Mouse (Mus musculus): ENCODE data around the gene Tusc2.

Gene Tusc2

GRCm38 (mm10) chr9:107587833-107588639 lies 25.0 kb downstream of the Tusc2 start:
- peak; percentile 71 for DNase-seq (ENCODE audit: low spot score)

- DNase-seq (ENCODE audit: low spot score), result no peak
These were observed 27.2 kb downstream of the Tusc2 start for GRCm38 (mm10) chr9:107590058-107590772.

DNA sequence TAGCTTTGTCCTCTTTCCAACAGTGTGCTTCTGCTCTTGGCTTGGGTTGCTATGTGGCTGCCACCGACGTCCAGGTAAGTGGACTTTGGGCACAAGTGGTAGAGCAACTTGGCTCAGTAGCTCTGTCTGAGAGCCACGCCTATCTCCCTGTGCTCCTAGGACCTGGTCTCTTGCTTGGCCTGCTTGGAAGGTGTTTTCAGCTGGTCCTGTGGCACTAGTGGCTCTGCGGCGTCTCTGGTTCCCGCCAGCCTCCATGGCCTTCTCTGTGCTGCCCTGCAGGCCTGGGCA lies 27.7 kb downstream of the Tusc2 start:
- no peak for DNase-seq (ENCODE audit: low spot score)

DNA sequence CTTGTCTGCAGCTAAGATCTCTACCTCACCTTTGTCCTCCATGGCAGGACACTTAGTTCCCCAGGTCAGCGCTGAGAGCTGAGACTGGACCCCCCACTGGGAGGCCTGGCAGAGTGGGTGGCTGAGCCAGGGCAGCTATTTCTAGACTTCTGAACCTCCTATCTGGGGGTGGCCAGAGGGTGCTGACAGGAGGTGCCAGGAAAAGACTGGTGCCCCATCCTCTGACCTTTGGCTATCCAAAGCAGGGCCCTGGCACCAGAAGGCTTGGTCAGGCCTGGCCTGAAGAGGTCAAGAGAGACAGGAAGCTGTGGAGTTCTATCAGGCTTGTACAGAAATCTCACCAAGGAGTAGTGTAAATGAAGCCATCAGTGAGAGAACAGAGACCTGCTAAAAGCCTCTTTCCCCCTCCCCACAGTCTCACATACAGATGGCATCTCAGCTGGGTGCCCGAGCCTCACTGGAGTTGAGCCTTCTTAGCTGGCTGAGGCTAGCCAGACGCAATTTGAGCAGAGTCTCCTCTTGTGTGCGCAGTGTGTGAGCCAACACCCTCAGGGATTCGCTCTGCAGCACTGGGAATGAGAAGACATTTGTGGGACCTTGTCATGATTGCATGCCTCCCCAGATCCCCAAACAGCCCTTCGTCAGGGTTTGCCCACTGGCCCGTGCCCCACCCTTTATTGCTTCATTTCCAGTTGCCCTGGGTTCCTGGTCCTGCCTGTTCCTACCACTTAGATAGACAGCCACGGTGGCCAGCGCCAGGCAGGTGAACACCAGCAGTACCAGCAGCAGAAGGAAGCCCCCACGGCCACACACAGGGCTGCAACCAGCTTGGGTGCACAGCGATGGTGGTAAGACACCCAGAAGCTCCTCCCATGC lies 30.3 kb downstream of the Tusc2 start:
- DNase-seq (ENCODE audit: low spot score), result no peak

DNA sequence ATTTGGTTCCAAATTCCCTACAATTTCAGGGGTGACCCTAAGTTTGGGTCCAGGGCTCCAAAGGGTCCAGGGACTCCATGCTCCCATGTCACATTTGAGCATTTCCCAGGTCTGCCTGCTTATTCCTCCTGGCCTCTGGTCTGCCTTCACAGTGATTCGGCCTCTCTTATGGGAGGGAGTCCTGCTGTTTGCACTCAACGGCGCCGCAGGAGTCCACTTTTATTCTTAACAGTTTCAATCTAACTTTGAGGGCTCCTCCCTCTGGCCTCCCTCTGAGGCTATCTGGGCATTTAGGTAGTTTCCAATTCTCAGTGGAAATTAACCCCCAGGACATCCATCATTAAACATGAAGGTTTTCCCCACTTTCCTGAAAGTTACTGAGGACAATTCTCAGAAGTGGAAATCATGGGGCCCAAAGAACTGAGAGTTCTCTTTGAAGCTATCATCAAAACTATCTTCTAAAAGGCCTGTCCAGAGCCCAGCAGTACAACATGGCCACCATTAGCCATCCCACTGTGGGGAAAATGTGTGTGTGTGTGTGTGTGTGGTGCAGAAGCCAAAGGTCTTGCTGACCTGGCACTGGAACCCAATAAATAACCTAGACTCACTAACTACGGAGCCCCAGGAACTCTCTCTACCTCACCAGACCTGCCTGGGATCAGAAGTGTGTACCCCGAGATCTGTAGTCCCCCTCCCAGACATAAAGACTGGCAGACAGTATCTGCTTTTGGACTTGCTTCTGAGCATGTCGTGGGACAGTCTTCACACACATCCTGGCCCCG lies 31.4 kb downstream of the Tusc2 start:
- no peak for DNase-seq (ENCODE audit: low spot score)

GRCm38 (mm10) chr9:107596619-107597569 lies 33.8 kb downstream of the Tusc2 start:
- DNase-seq (ENCODE audit: low spot score), result no peak

GRCm38 (mm10) chr9:107598385-107598784 lies 35.3 kb downstream of the Tusc2 start:
- no peak for DNase-seq (ENCODE audit: low spot score)

- DNase-seq (ENCODE audit: low spot score), result no peak
These were observed 36.4 kb downstream of the Tusc2 start for GRCm38 (mm10) chr9:107599433-107599832.

DNA sequence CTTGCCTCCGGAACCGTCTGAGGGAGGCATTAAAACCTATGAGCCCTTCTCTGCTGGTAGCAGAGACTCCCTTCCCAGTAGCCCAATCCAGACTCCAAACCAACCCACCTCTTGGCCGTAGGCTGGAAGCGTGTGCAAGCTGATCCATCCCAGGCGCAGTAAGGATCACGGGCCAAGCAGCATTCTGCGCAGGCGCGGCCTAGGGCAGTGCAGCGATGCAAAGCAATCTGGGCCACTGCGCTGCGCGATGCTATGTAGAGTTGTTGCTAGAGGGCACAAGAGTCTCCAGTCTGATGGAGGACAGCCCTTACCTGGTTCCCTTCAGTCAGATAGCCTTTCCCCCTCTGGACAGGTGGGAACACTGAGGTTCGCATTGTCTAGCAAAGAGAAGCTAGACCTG lies 36.8 kb downstream of the Tusc2 start:
- no peak for DNase-seq (ENCODE audit: low spot score)

- DNase-seq (ENCODE audit: low spot score), result no peak
These were observed 37.7 kb downstream of the Tusc2 start for GRCm38 (mm10) chr9:107600745-107601144.

DNA sequence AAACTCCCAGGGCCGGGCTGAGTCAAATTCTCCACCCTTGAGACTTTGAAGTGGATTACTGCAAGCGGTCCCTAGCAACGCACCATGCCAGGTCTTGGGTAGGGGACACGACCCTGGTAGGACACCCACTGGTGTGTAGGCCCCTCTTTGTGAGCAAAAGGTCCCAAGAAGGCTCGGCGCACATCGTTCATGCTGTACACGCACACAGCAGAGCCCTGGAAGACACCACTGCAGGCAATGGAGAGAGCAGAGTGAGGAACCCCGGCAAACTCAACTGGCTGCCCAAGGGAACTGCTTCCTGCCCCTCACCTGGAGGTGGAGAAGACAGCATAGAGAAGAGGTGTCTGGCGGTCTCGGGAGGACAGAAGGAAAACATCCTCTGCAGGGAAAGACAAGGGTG lies 38.2 kb downstream of the Tusc2 start:
- no peak for DNase-seq (ENCODE audit: low spot score)

- DNase-seq (ENCODE audit: low spot score), result peak; percentile 95
These were observed 39.1 kb downstream of the Tusc2 start for GRCm38 (mm10) chr9:107602068-107602648.

GRCm38 (mm10) chr9:107603251-107603650 lies 40.2 kb downstream of the Tusc2 start:
- DNase-seq (ENCODE audit: low spot score), result no peak

- no peak for DNase-seq (ENCODE audit: low spot score)
These were observed 42.1 kb downstream of the Tusc2 start for GRCm38 (mm10) chr9:107605041-107605661.

DNA sequence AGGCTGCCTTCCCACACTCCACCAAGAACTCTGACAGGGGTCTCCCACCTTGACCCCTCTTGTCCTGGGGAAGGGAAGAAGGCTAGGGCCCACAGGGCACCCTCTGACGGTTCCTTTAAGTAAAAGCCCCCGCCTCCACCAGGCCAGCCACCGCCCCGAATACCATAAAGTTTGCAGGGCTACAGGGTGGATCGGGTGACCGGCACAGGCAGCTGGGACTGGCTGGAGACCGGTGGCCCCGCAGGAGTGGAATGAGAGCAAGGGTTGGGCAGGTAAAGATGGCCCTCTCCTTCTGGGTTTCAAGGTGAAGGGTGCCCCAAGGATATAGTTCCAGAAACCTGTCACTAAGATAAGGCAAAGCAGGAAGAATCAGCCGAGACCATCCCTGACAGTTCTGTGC lies 43.5 kb downstream of the Tusc2 start:
- no peak for DNase-seq (ENCODE audit: low spot score)

DNA sequence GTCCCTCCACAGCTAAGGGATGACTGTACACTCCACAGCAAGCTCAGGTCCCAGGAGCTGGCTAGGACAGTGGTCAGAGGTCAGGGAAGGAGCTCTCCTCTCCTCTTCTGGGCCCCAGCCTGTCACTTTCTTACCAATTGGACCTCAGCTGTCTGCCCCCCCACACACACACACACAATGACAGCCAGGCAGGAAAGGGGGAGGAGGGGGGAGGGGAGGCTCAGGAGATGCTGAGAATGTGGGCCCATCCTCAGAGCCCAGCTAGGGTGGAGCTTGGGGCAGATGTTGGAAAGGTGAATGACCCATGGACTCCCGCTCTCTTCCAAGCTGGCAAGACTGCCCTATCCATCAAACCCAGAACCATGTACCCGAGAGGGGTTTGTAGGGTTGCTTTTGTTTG lies 44.0 kb downstream of the Tusc2 start:
- no peak for DNase-seq (ENCODE audit: low spot score)

DNA sequence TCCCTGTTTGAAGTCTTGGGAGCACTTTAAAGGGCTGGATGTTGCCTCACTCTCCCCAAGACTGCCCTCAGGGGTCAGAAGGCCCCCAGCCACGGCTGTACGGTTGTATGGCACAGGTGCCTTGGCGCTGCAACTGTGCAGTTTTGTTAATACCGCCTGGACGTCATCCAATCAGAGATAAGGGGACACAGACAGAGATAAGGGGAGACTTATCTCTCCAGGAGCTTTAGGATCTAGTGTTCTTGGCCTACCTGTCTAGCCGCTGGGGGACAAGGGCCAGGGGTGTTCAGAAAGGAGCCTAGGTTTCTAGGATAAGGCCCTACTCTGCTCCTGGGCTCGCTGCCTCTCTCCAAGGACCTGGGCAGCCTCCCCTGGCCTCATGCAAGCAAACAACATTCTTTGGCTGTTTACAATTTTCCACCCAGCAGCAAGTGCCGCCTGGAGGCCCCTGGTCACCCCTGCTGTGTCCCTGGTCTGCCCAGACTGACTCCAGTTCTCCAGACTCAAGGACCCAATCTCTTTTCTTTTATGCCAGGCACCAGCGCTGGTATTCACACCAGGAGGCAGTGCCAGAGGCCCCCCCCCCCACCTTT lies 44.7 kb downstream of the Tusc2 start:
- no peak for DNase-seq (ENCODE audit: low spot score)

GRCm38 (mm10) chr9:107608741-107609432 lies 45.8 kb downstream of the Tusc2 start, which contains the start of gene Sema3b:
TSS of gene Sema3b (minus strand) at chr9:107609229.
- DNase-seq (ENCODE audit: low spot score), result no peak

DNA sequence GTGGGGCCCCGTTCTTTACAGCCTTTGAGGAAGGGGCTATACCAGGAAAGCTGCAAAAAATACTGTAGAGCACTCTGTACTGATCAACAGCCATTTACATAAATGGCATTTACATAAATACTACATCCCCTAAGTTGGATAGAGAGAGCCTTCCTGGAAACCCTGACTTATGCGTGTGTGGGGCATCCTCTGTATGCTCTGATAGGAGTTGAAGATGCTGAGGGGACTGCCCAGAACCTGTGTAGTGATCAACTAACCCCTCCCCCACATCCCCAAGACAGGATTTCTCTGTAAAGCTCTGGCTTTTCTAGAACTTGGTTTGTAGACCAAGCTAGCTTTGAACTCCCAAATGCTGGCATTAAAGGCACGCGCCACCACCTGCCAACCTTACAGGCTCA lies 46.4 kb downstream of the Tusc2 start:
- no peak for DNase-seq (ENCODE audit: low spot score)
